Mouse (Mus musculus): ENCODE measurements around the gene Atg16l1. TPM values are rescaled to one million over a fixed set of nuclear protein-coding genes. Genes with fewer than 3 reads are reported as not detected.

Gene Atg16l1
- total and polyA plus RNA-seq, 2 experiments from 2014 or later = 54.2 to 72.9 TPM

- H3K4me1 ChIP-seq (ENCODE audit: insufficient read depth, low read length) = no peaks in the 10 kb centered on the region
- 87% methylated on average over 7 of the region's 7 CpGs for WGBS
- no peaks in the 10 kb centered on the region for H3K9me3 ChIP-seq (ENCODE audit: low read length)
- H3K27ac ChIP-seq = no peak overlapping the region
- ATAC-seq (no peak), DNase-seq (ENCODE audit: low spot score) (no peak)
- H3K27me3 ChIP-seq (ENCODE audit: insufficient read depth, low read length) = no peaks in the 10 kb centered on the region
- no peak overlapping the region for H3K4me2 ChIP-seq (ENCODE audit: low read depth, low read length)
- TF ChIP-seq CTCF (IDR thresholded peaks at IDR 0.05; ENCODE audit: low read depth) = no peak
- H3K9ac ChIP-seq (replicated peaks; ENCODE audit: low read length) = no peak overlapping the region
- H3K36me3 ChIP-seq (ENCODE audit: insufficient read depth, low read length) = no peaks in the 10 kb centered on the region
- no peak overlapping the region for H3K4me3 ChIP-seq (ENCODE audit: low read length)
Observed at GRCm38 (mm10) chr1:87811391-87811790, 55.7 kb downstream of the Atg16l1 start.

GRCm38 (mm10) chr1:87812061-87812460, 56.4 kb downstream of the Atg16l1 start:
- TF ChIP-seq CTCF (IDR thresholded peaks at IDR 0.05; ENCODE audit: low read depth) = no peak
- no peaks in the 10 kb centered on the region for H3K27me3 ChIP-seq (ENCODE audit: insufficient read depth, low read length)
- 80% methylated on average over 10 of the region's 10 CpGs for WGBS
- no peak overlapping the region for H3K4me2 ChIP-seq (ENCODE audit: low read depth, low read length)
- H3K27ac ChIP-seq = no peak overlapping the region
- H3K4me3 ChIP-seq (ENCODE audit: low read length) = no peak overlapping the region
- H3K4me1 ChIP-seq (ENCODE audit: insufficient read depth, low read length) = no peaks in the 10 kb centered on the region
- H3K9ac ChIP-seq (replicated peaks; ENCODE audit: low read length) = no peak overlapping the region
- H3K9me3 ChIP-seq (ENCODE audit: low read length) = no peaks in the 10 kb centered on the region
- DNase-seq (ENCODE audit: low spot score) = no peak
- ATAC-seq = no peak
- H3K36me3 ChIP-seq (ENCODE audit: insufficient read depth, low read length) = no peaks in the 10 kb centered on the region

GRCm38 (mm10) chr1:87813155-87813554, 57.5 kb downstream of the Atg16l1 start:
- Histone ChIP-seq H3K27me3 (ENCODE audit: insufficient read depth, low read length) (no peaks in the 10 kb centered on the region), H3K36me3 (ENCODE audit: insufficient read depth, low read length) (no peaks in the 10 kb centered on the region), H3K4me3 (ENCODE audit: low read length) (no peak overlapping the region), H3K27ac (no peak overlapping the region), H3K4me1 (ENCODE audit: insufficient read depth, low read length) (no peaks in the 10 kb centered on the region), H3K4me2 (ENCODE audit: low read depth, low read length) (no peak overlapping the region), H3K9me3 (ENCODE audit: low read length) (no peaks in the 10 kb centered on the region), H3K9ac (replicated peaks; ENCODE audit: low read length) (no peak overlapping the region)
- 48% methylated on average over 6 of the region's 6 CpGs for WGBS
- peak; percentile 9 for DNase-seq (ENCODE audit: low spot score)
- ATAC-seq = 0 out of 2 replicates have a peak, but pooled peaks have one; percentile 38
- TF ChIP-seq CTCF (IDR thresholded peaks at IDR 0.05; ENCODE audit: low read depth) = no peak

- Histone ChIP-seq H3K9ac (replicated peaks; ENCODE audit: low read length) (no peak overlapping the region), H3K36me3 (ENCODE audit: insufficient read depth, low read length) (no peaks in the 10 kb centered on the region), H3K4me1 (ENCODE audit: insufficient read depth, low read length) (no peaks in the 10 kb centered on the region), H3K4me2 (ENCODE audit: low read depth, low read length) (no peak overlapping the region), H3K27me3 (ENCODE audit: insufficient read depth, low read length) (no peaks in the 10 kb centered on the region), H3K9me3 (ENCODE audit: low read length) (no peaks in the 10 kb centered on the region), H3K4me3 (ENCODE audit: low read length) (no peak overlapping the region), H3K27ac (no peak overlapping the region)
- 60% methylated on average over 7 of the region's 7 CpGs for WGBS
- TF ChIP-seq CTCF (IDR thresholded peaks at IDR 0.05; ENCODE audit: low read depth) = no peak
- DNase-seq (ENCODE audit: low spot score) = no peak
- peak; percentile 38; the same call in 1 of the 2 replicates for ATAC-seq
Observed at GRCm38 (mm10) chr1:87813681-87814080, 58.0 kb downstream of the Atg16l1 start.

GRCm38 (mm10) chr1:87824420-87824995, 68.8 kb downstream of the Atg16l1 start:
- ATAC-seq (no peak), DNase-seq (ENCODE audit: low spot score) (no peak)
- H3K4me3 ChIP-seq (ENCODE audit: low read length) = no peak overlapping the region
- no peak overlapping the region for H3K27ac ChIP-seq
- no peak overlapping the region for H3K9ac ChIP-seq (replicated peaks; ENCODE audit: low read length)
- no peaks in the 10 kb centered on the region for H3K4me1 ChIP-seq (ENCODE audit: insufficient read depth, low read length)
- no peak for TF ChIP-seq CTCF (IDR thresholded peaks at IDR 0.05; ENCODE audit: low read depth)
- no peaks in the 10 kb centered on the region for H3K9me3 ChIP-seq (ENCODE audit: low read length)
- 93% methylated on average over 10 of the region's 10 CpGs for WGBS
- no peaks in the 10 kb centered on the region for H3K27me3 ChIP-seq (ENCODE audit: insufficient read depth, low read length)
- H3K4me2 ChIP-seq (ENCODE audit: low read depth, low read length) = no peak overlapping the region
- H3K36me3 ChIP-seq (ENCODE audit: insufficient read depth, low read length) = no peaks in the 10 kb centered on the region

- TF ChIP-seq CTCF (IDR thresholded peaks at IDR 0.05; ENCODE audit: low read depth) = no peak
- no peak for ATAC-seq
Observed at GRCm38 (mm10) chr1:87825281-87825680, 69.6 kb downstream of the Atg16l1 start.

GRCm38 (mm10) chr1:87825991-87826390, 70.3 kb downstream of the Atg16l1 start:
- no peak overlapping the region for H3K27ac ChIP-seq
- ATAC-seq (no peak), DNase-seq (ENCODE audit: low spot score) (no peak)
- no peak overlapping the region for H3K9ac ChIP-seq (replicated peaks; ENCODE audit: low read length)
- H3K4me2 ChIP-seq (ENCODE audit: low read depth, low read length) = no peak overlapping the region
- no peaks in the 10 kb centered on the region for H3K36me3 ChIP-seq (ENCODE audit: insufficient read depth, low read length)
- no peaks in the 10 kb centered on the region for H3K4me1 ChIP-seq (ENCODE audit: insufficient read depth, low read length)
- H3K4me3 ChIP-seq (ENCODE audit: low read length) = no peak overlapping the region
- TF ChIP-seq CTCF (IDR thresholded peaks at IDR 0.05; ENCODE audit: low read depth) = no peak
- H3K9me3 ChIP-seq (ENCODE audit: low read length) = no peaks in the 10 kb centered on the region
- 84% methylated on average over 6 of the region's 6 CpGs for WGBS
- no peaks in the 10 kb centered on the region for H3K27me3 ChIP-seq (ENCODE audit: insufficient read depth, low read length)

More at GRCm38 (mm10) chr1:87825281-87825680, 69.6 kb downstream of the Atg16l1 start:
- no peak for DNase-seq (ENCODE audit: low spot score)
- H3K4me3 ChIP-seq (ENCODE audit: low read length) = no peak overlapping the region
- no peaks in the 10 kb centered on the region for H3K4me1 ChIP-seq (ENCODE audit: insufficient read depth, low read length)
- no peak overlapping the region for H3K9ac ChIP-seq (replicated peaks; ENCODE audit: low read length)
- 88% methylated on average over 5 of the region's 5 CpGs for WGBS
- no peaks in the 10 kb centered on the region for H3K27me3 ChIP-seq (ENCODE audit: insufficient read depth, low read length)
- H3K36me3 ChIP-seq (ENCODE audit: insufficient read depth, low read length) = no peaks in the 10 kb centered on the region
- no peaks in the 10 kb centered on the region for H3K9me3 ChIP-seq (ENCODE audit: low read length)
- H3K4me2 ChIP-seq (ENCODE audit: low read depth, low read length) = no peak overlapping the region
- no peak overlapping the region for H3K27ac ChIP-seq

All from hindbrain, postnatal 0 days (tissue).